Mouse (Mus musculus) MEL (cell line): Measurements from ENCODE around the gene Tnni2. TPM values are rescaled to one million over a fixed set of nuclear protein-coding genes. Genes with fewer than 3 reads are reported as not detected.

ENCODE experiments used
- DNase-seq: peaks from one replicate; pipeline ENCODE4 v3.0.0; 2011; ENCODE audit warnings: low read depth, low spot score
- H3K27ac ChIP-seq: 2 replicates; pipeline ENCODE4 v1.5.1; 2012; ENCODE audit warnings: low read depth, mild to moderate bottlenecking, control low read depth, low read length, moderate library complexity; ENCODE audit not compliant: control insufficient read depth
- H3K27me3 ChIP-seq, 2 experiments: fragments of 150-350 bp in 1 of 2; sonication (generic) in 1 of 2; 2 replicates each; pipeline ENCODE4 v1.6.1; 2012; ENCODE audit warnings: low read length in 2 of 2, mild to moderate bottlenecking in 2 of 2, improper control_type of control experiment in 1 of 2, moderate library complexity in 1 of 2; ENCODE audit not compliant: insufficient read depth in 2 of 2, control insufficient read depth in 1 of 2
- H3K36me3 ChIP-seq, 2 experiments: 2 replicates each; pipeline ENCODE4 v1.6.1; 2012 to 2014; ENCODE audit warnings: low read length in 2 of 2, improper control_type of control experiment in 1 of 2, inconsistent platforms in 1 of 2, mild to moderate bottlenecking in 1 of 2; ENCODE audit not compliant: insufficient read depth in 2 of 2, control insufficient read depth in 1 of 2
- H3K4me1 ChIP-seq, 2 experiments: fragments of 150-350 bp in 1 of 2; sonication (generic) in 1 of 2; 2 replicates each; pipeline ENCODE4 v1.6.1; 2012; ENCODE audit warnings: low read length in 2 of 2, improper control_type of control experiment in 1 of 2, mild to moderate bottlenecking in 1 of 2; ENCODE audit not compliant: insufficient read depth in 2 of 2, control insufficient read depth in 1 of 2
- H3K4me3 ChIP-seq, 2 experiments: fragments of 150-350 bp in 1 of 2; sonication (generic) in 1 of 2; 2 replicates each; pipeline ENCODE4 v1.5.1; 2012; ENCODE audit warnings: low read depth in 2 of 2, low read length in 2 of 2, mild to moderate bottlenecking in 2 of 2, moderate library complexity in 2 of 2, control low read depth in 1 of 2, improper control_type of control experiment in 1 of 2; ENCODE audit not compliant: control insufficient read depth in 1 of 2, insufficient read depth in 1 of 2
- H3K79me2 ChIP-seq: 2 replicates; pipeline ENCODE4 v1.6.1; 2012; ENCODE audit warnings: mild to moderate bottlenecking, low read length, moderate library complexity; ENCODE audit not compliant: control insufficient read depth, poor library complexity, insufficient read depth
- H3K9ac ChIP-seq: 2 replicates; pipeline ENCODE4 v1.6.1; 2012; ENCODE audit warnings: low read depth, mild to moderate bottlenecking, control low read depth, low read length, moderate library complexity; ENCODE audit not compliant: control insufficient read depth, poor library complexity, severe bottlenecking
- H3K9me3 ChIP-seq: fragments of 150-350 bp; sonication (generic); replicated peaks from 2 replicates; pipeline ENCODE4 v1.6.1; 2012; ENCODE audit warnings: mild to moderate bottlenecking, low read length, improper control_type of control experiment, moderate library complexity; ENCODE audit not compliant: insufficient read depth
- CHD2 ChIP-seq: IDR thresholded peaks from 2 replicates; pipeline ENCODE4 v1.6.1; 2011; ENCODE audit warnings: low read length, improper control_type of control experiment
- E2F4 ChIP-seq: IDR thresholded peaks from 2 replicates; pipeline ENCODE4 v1.6.1; 2011; ENCODE audit warnings: low read depth, low read length, improper control_type of control experiment, borderline replicate concordance
- GABPA ChIP-seq: IDR thresholded peaks from 2 replicates; pipeline ENCODE4 v1.6.1; 2012; ENCODE audit warnings: low read depth, mild to moderate bottlenecking, inconsistent platforms, low read length, improper control_type of control experiment, moderate library complexity
- KAT2A ChIP-seq: conservative IDR thresholded peaks from 2 replicates; pipeline ENCODE4 v1.6.1; 2012; ENCODE audit warnings: low read depth, low read length, improper control_type of control experiment, inconsistent platforms
- MEF2A ChIP-seq: IDR thresholded peaks from 2 replicates; pipeline ENCODE4 v1.6.1; 2014; ENCODE audit warnings: low read depth, mild to moderate bottlenecking, inconsistent platforms, low read length, improper control_type of control experiment; ENCODE audit not compliant: poor library complexity, insufficient replicate concordance, severe bottlenecking; ENCODE audit errors: extremely low read depth
- MXI1 ChIP-seq: IDR thresholded peaks from 2 replicates; pipeline ENCODE4 v1.6.1; 2011; ENCODE audit warnings: mild to moderate bottlenecking, low read depth, low read length, improper control_type of control experiment
- MYC ChIP-seq: IDR thresholded peaks from 2 replicates; pipeline ENCODE4 v1.6.1; 2011; ENCODE audit warnings: low read depth, mild to moderate bottlenecking, low read length, improper control_type of control experiment, moderate library complexity
- RCOR1 ChIP-seq: IDR thresholded peaks from 2 replicates; pipeline ENCODE4 v1.6.1; 2012; ENCODE audit warnings: low read depth, mild to moderate bottlenecking, inconsistent platforms, low read length, improper control_type of control experiment
- SMC3 ChIP-seq: IDR thresholded peaks from 2 replicates; pipeline ENCODE4 v1.6.1; 2011; ENCODE audit warnings: low read depth, low read length, improper control_type of control experiment
- TAL1 ChIP-seq: IDR thresholded peaks from 2 replicates; pipeline ENCODE4 v1.6.1; 2012; ENCODE audit warnings: mild to moderate bottlenecking, inconsistent platforms, low read length, moderate library complexity, mixed read lengths
- UBTF ChIP-seq: IDR thresholded peaks from 2 replicates; pipeline ENCODE4 v1.6.1; 2012; ENCODE audit warnings: low read depth, mild to moderate bottlenecking, inconsistent platforms, low read length, improper control_type of control experiment, moderate library complexity, borderline replicate concordance; ENCODE audit not compliant: insufficient read depth
- USF1 ChIP-seq: IDR thresholded peaks from 2 replicates; pipeline ENCODE4 v1.6.1; 2014; ENCODE audit warnings: low read depth, mild to moderate bottlenecking, inconsistent platforms, low read length, improper control_type of control experiment, moderate library complexity
- USF2 ChIP-seq, 2 experiments: IDR thresholded peaks; 2 replicates each; pipeline ENCODE4 v1.6.1; 2011 to 2012; ENCODE audit warnings: improper control_type of control experiment in 2 of 2, low read length in 2 of 2, borderline replicate concordance in 1 of 2, inconsistent platforms in 1 of 2, low read depth in 1 of 2, mild to moderate bottlenecking in 1 of 2; ENCODE audit not compliant: insufficient read depth in 1 of 2
- ZKSCAN1 ChIP-seq: IDR thresholded peaks from 2 replicates; pipeline ENCODE4 v1.6.1; 2012; ENCODE audit warnings: low read depth, mild to moderate bottlenecking, inconsistent platforms, low read length, improper control_type of control experiment, moderate library complexity
- polyA plus RNA-seq, 2 experiments: library from polyadenylated mRNA; stranded (reverse) in 1 of 2; unstranded in 1 of 2; fragments of >175 nt in 1 of 2; fragments of >200 nt in 1 of 2; gene quantifications; 2 replicates each; pipeline versions ENCODE4 v1.2.1 to v1.2.4; 2012; ENCODE audit warnings: low replicate concordance in 2 of 2, low read depth in 1 of 2; ENCODE audit not compliant: insufficient read length in 2 of 2, insufficient read depth in 1 of 2, missing spikeins in 1 of 2
- total RNA-seq: library from RNA; depleted of rRNA; stranded (reverse); fragments of 300-350 nt; gene quantifications from 2 replicates; pipeline ENCODE4 v1.2.3, GENCODE M21; 2012

The Tnni2 gene
- total and polyA plus RNA-seq, 3 experiments, result 0.84 TPM; not detected in 2

GRCm38 (mm10) chr7:142479307-142479706, 37.7 kb downstream of the Tnni2 start:
- Histone ChIP-seq H3K27me3 (no peaks in the 10 kb centered on the region; a peak in 2 of 4 replicates), H3K4me3 (no peak overlapping the region), H3K79me2 (no peaks in the 10 kb centered on the region), H3K9ac (no peak overlapping the region), H3K4me1 (no peaks in the 10 kb centered on the region), H3K27ac (no peak overlapping the region), H3K36me3 (no peaks in the 10 kb centered on the region), H3K9me3 (no peaks in the 10 kb centered on the region)
- TF ChIP-seq MXI1 (no peak), SMC3 (no peak), GABPA (no peak), TAL1 (no peak)
- DNase-seq, result no peak

- no peaks in the 10 kb centered on the region for H3K36me3 ChIP-seq
- DNase-seq, result no peak
- H3K9me3 ChIP-seq, result no peaks in the 10 kb centered on the region
- H3K4me1 ChIP-seq, result no peaks in the 10 kb centered on the region
- H3K27ac ChIP-seq, result no peak overlapping the region
- H3K4me3 ChIP-seq, result no peak overlapping the region
- no peaks in the 10 kb centered on the region; a peak in 2 of 4 replicates for H3K27me3 ChIP-seq
- H3K79me2 ChIP-seq, result no peaks in the 10 kb centered on the region
- TF ChIP-seq ZKSCAN1 (no peak), MEF2A (no peak), E2F4 (no peak), RCOR1 (no peak), KAT2A (no peak), MYC (no peak)
- TF ChIP-seq, all 39 proteins: peak for 0
- no peak overlapping the region for H3K9ac ChIP-seq
Measured at GRCm38 (mm10) chr7:142479886-142480285, 38.3 kb downstream of the Tnni2 start.

GRCm38 (mm10) chr7:142480661-142481060, 39.1 kb downstream of the Tnni2 start:
- no peaks in the 10 kb centered on the region for H3K4me1 ChIP-seq

More at GRCm38 (mm10) chr7:142480661-142481060, 39.1 kb downstream of the Tnni2 start:
- Histone ChIP-seq H3K9ac (no peak overlapping the region), H3K27ac (no peak overlapping the region), H3K36me3 (no peaks in the 10 kb centered on the region), H3K27me3 (no peaks in the 10 kb centered on the region; a peak in 2 of 4 replicates), H3K4me3 (no peak overlapping the region), H3K9me3 (no peaks in the 10 kb centered on the region), H3K79me2 (no peaks in the 10 kb centered on the region)
- no peak for TF ChIP-seq E2F4
- TF ChIP-seq CHD2, result no peak
- no peak for TF ChIP-seq USF2 (IDR thresholded peaks at IDR 0.05; ENCODE audit: borderline replicate concordance in 1 of 2, insufficient read depth in 1 of 2, low read depth in 1 of 2, low read length in 2 of 2)
- TF ChIP-seq UBTF, result no peak
- no peak for TF ChIP-seq USF1
- TF ChIP-seq TAL1, result no peak
- no peak for DNase-seq
